Mouse (Mus musculus) layer of hippocampus, adult 18-20 months (tissue): ENCODE data around the gene Rims4. TPM values are rescaled to one million over a fixed set of nuclear protein-coding genes. Genes with fewer than 3 reads are reported as not detected.

Experiments used
- DNase-seq, 2 experiments: peaks; one replicate each; pipeline ENCODE4 v3.0.0; 2022; ENCODE audit warnings: low spot score in 2 of 2
- total RNA-seq, 2 experiments: library from RNA; stranded (reverse); gene quantifications; 2 replicates each; pipeline ENCODE4 v1.2.3; 2021

Gene Rims4
- total RNA-seq, 2 experiments from 2014 or later, result 38.4 to 45.6 TPM

DNA sequence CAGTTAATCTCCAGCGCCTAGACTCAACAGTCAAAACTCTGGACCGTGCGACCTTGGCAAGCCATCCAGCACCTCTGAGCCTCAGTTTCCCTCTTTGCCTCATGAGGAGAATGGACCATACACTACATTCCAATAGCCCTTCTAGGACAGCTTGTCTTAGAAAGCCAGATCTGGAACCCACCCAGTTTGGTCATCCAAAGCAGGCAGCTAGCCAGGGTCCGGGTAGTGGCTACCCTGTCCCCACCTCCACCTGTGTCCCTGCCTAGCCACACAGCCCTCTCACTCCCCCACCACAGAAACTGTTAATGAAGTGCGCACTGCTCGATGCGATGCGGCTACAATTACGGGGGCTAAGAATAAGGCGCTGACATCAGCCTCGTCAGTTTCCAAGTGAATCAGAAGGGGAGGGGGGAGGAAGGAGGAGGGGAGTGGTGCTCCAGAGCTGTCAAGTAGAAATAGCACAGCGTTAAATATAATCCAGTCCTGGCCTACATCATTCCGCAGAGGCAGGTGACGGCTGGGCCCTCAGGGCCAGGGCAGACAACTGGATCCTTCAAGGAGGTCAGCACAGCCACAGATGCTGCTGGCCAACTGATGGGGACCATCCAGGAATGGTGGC lies 6.5 kb downstream of the Rims4 start:
- DNase-seq, result peak in 1 of 2 experiments; percentile 36

DNA sequence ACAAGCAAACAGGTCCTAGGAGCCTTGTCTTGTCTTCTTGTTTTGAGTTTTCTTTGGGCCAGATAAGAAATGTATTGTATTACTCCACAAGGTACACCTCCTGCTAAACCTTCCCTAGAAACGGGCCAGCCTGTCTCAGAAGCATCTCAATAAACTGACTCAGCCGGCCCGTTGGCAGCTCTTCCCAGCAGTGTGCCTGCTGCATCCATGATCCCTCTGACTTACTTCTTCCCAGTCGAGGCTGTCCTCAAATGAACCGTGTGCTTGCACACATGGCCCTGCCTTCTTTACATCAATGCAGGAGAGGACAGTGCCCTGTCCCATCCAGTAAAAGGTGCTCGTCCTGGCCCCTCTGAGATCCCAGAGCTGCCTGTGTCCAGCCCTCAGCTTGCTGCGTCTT lies 8.9 kb downstream of the Rims4 start:
- DNase-seq, result no peak

- DNase-seq, result no peak
Observed at GRCm38 (mm10) chr2:163907131-163907530, 11.4 kb downstream of the Rims4 start.

DNA sequence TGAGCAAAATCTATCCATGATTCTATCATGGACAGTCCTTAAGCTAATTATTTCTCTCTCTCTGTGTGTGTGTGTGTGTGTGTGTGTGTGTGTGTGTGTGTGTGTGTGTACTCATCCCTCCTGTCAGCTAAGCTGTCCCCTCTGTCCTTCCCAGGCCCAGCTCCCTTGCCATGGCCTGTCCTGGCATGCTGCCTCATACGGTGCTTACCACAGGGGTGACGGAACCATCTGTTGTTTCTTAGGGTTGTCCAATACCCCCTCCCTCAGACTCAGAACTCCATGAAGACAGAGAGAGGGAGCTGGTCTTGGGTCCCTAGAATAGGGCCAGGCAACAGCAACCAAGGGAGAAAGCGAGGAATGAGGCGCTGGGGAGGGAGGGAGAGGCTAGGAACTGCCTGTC lies 14.2 kb downstream of the Rims4 start:
- DNase-seq, result no peak

- no peak for DNase-seq
Observed at GRCm38 (mm10) chr2:163903461-163903860, 15.0 kb downstream of the Rims4 start.

GRCm38 (mm10) chr2:163902448-163902847 lies 16.0 kb downstream of the Rims4 start:
- no peak for DNase-seq

DNA sequence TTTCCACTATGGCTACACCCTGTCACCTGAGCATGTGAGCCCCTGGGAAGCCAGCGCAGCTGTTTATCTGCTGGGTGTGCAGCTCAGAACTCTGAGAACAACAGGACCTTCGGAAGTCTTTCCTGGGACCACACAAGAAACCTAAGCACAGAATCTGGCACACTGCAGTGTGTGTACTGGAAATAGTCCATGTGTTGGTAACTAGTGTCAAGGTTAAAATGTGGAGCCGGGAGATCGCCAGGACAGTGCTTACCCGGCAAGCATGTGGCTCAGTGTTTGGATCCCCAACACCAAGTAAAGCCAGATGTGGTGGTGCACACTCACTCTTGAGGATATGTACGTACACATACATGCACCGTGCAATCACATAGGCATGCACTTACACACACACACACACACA lies 17.4 kb downstream of the Rims4 start:
- no peak for DNase-seq

- no peak for DNase-seq
Observed at GRCm38 (mm10) chr2:163899910-163900411, 18.5 kb downstream of the Rims4 start.

GRCm38 (mm10) chr2:163897988-163898535 lies 20.4 kb downstream of the Rims4 start:
- DNase-seq, result no peak

- DNase-seq, result no peak
Observed at GRCm38 (mm10) chr2:163897026-163897425, 21.5 kb downstream of the Rims4 start.

- no peak for DNase-seq
Observed at GRCm38 (mm10) chr2:163895156-163895555, 23.3 kb downstream of the Rims4 start.

DNA sequence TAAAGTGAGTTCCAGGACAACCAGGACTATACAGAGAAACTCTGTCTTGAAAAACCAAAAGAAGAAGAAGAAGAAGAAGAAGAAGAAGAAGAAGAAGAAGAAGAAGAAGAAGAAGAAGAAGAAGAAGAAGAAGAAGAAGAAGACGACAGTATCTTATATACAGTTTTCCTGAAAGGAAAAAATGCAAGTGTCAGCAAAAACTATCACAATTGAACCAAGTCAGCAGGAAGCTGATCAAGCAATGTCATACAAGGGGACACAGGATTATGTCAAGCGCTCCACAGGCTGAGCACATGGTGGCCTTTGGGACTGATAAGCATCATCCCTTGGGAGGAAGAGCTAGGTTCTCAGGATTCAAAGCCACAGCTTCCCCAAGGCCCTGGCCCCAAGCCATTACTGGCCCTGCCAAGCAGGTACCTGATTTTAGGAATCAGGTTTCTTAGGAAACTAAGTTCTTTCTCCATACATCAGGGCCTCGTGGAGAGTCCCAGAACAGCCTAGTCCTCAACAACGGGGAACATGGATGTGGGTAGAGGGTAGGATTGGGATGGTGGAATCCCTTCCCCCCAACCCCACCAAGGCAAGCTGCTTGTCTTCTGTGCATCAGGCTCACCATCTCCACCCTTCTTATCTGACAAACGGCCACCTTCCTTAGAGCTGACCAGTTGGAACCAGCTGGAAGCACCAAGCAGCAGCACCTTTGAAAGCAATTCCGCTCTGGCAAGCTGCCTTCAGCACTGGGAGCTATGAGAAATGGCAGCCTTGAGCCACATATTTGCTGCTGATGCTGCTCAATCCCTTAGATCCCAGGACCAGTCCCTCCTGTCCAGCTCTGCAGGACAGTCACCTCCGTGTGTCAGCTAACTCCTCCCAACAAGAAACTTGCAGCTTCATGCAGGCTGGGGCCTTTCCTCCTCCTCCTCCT lies 24.8 kb downstream of the Rims4 start:
- DNase-seq, result no peak

GRCm38 (mm10) chr2:163891271-163891670 lies 27.2 kb downstream of the Rims4 start:
- no peak for DNase-seq

- DNase-seq, result no peak
Observed at GRCm38 (mm10) chr2:163890586-163890985, 27.9 kb downstream of the Rims4 start.

GRCm38 (mm10) chr2:163889411-163889810 lies 29.1 kb downstream of the Rims4 start:
- no peak for DNase-seq

DNA sequence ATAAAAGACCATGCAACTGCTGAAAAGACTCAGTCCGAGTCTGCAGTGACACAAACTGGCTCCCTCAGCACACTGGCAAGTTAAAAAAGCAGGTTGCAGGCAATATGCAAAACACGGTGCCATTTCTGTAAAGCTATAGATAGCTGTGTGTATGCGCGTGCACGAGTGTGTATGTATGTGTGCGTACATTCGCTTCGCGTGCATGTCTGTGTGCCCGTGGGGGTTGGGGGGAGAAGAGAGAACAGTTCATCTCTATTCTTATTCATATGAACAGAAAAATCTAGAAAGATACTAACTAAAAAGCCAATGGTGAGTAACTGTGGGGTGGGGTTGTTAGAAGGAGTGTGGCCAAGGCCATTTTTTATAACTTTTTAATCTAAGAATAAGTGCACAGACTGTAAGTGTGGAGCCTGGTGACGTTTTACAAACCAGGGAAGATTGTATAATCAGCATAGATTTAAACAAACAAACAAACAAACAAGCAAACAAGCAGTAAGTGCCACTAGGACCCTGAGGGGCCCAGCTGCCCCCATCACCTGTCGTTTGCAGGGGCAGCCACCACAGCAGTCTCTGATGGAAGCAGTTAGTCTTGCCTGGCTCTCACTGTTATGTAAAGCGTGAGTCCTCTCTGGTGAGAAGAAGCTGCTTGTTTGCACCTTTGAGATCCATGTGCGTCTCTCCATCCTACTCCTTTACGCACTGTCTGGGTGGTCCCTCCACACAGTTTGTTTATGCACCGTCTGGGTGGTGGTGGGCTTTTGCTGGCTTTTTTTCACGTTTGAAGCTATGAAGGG lies 35.4 kb downstream of the Rims4 start:
- DNase-seq, result no peak

GRCm38 (mm10) chr2:163880891-163881290 lies 37.6 kb downstream of the Rims4 start:
- DNase-seq, result no peak

GRCm38 (mm10) chr2:163876830-163877498 lies 41.5 kb downstream of the Rims4 start:
- no peak for DNase-seq

- DNase-seq, result peak in 1 of 2 experiments; percentile 19
Observed at GRCm38 (mm10) chr2:163875484-163875883, 43.0 kb downstream of the Rims4 start.

GRCm38 (mm10) chr2:163874877-163875276 lies 43.6 kb downstream of the Rims4 start:
- DNase-seq, result no peak

- no peak for DNase-seq
Observed at GRCm38 (mm10) chr2:163871906-163872305, 46.6 kb downstream of the Rims4 start.
